Mouse (Mus musculus): ENCODE data around the gene Kcnh1.

DNA sequence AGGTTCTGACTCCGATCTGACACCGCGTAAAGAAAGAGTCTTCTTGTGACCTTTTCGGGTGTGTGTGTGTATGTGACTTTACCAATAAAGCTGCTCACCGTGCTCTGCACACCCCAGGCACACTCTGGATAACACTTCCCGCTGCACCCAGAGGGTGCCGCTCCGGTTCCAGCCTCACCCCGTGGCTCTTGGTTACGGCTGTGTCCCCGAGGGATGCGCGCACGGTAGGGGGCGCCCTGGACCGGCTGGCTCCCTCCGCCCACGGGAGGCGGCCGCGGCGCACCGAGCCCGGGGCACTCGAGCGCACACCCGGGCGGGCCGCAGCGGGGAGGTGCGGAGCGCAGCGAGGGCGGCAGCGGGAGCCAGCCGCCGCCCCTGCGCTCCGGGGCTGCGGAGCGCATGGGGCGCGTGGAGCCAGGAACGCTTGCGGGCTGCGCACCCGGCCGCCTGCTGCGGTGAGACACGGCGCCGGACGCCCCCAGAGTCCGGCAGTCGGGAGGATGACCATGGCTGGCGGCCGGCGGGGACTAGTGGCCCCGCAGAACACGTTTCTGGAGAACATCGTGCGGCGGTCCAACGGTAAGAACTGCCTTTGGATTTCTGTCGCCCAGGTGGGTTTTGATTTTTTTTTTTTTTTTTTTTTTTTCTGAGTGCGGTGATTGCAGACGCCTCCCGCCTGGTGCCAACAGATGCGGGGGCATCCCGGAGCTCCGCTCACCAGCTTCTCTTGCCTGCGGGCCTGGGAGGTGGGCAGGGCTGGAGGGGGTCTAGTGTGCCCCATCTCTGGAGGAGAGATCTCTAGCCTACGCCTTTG lies at the start of gene Kcnh1:
- no peak for TF ChIP-seq POLR2A (IDR thresholded peaks at IDR 0.05; ENCODE audit: low read depth, low read length)
- peak; percentile 90 for TF ChIP-seq CTCF (IDR thresholded peaks at IDR 0.05; ENCODE audit: extremely low read depth, insufficient read length, insufficient replicate concordance, low read depth, low read length)

Measured in small intestine, adult 2 months (tissue).